Mouse (Mus musculus): Measurements from ENCODE around the gene Fip1l1. TPM values are rescaled to one million over a fixed set of nuclear protein-coding genes. Genes with fewer than 3 reads are reported as not detected.

Fip1l1 gene
- total and polyA plus RNA-seq, 2 experiments from 2014 or later, result 35.8 to 37.5 TPM

DNA sequence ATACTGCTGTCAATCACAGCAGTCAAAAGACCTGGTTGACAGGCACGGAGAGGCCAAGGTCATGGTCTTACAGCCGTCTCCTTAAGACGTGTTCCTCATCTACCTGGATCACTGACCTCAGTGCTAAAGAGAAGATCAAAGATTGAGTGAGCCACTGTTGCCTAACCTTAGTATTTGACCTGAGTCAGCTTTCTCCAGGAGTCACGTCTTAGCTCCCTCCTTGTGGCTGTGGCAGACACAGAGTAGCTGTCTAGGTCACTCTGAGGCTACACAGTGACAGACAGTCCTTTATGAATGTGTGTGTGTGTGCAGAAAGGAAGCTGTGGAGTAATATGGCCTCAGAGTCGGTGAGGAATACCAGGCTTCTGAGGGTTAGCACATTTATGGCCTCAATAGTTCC is 89.1 kb downstream of the Fip1l1 start:
- H3K9ac ChIP-seq (replicated peaks; ENCODE audit: low read depth, low read length), result no peak overlapping the region
- no peaks in the 10 kb centered on the region for H3K27me3 ChIP-seq (ENCODE audit: control insufficient read depth, insufficient read depth, low read length)
- H3K4me1 ChIP-seq (ENCODE audit: control insufficient read depth, insufficient read depth), result peaks cover 12% of the 10 kb centered on the region
- ATAC-seq (ENCODE audit: insufficient read depth, low read depth) (no peak), DNase-seq (ENCODE audit: low spot score) (no peak)
- no peak overlapping the region for H3K27ac ChIP-seq (ENCODE audit: low read depth)
- H3K36me3 ChIP-seq (replicated peaks; ENCODE audit: control insufficient read depth, insufficient read depth, low read length), result no peaks in the 10 kb centered on the region
- 45% methylated on average over 5 of the region's 5 CpGs for WGBS
- TF ChIP-seq EP300 (IDR thresholded peaks at IDR 0.05; ENCODE audit: low read depth) (no peak), CTCF (IDR thresholded peaks at IDR 0.05; ENCODE audit: low read depth) (no peak)
- H3K4me2 ChIP-seq (ENCODE audit: low read depth, low read length), result no peak overlapping the region
- no peak overlapping the region for H3K4me3 ChIP-seq (ENCODE audit: low read depth, low read length)
- no peaks in the 10 kb centered on the region for H3K9me3 ChIP-seq (replicated peaks; ENCODE audit: control insufficient read depth, low read length)

DNA sequence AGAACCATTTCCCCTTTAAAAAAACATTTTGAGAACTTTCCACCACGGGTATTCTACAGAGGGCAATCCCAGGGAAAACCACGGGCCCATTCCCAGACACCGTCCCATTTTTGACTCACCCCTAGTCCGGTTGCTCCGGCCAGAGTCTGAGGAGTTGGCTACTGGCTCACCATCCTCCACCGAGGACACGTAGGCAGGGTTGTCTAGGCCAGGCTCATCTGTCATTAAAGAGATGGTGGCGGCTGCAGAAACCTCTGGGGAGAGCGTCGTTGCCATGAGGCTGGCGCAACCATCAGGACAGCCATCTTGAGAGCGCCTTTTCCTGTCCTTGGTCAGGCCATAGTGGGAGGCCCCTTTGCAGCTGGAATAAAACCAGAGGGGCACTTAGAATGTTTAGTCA is 92.8 kb downstream of the Fip1l1 start:
- Histone ChIP-seq H3K9ac (replicated peaks; ENCODE audit: low read depth, low read length) (no peak overlapping the region), H3K9me3 (replicated peaks; ENCODE audit: control insufficient read depth, low read length) (no peaks in the 10 kb centered on the region), H3K4me3 (ENCODE audit: low read depth, low read length) (no peak overlapping the region), H3K4me2 (ENCODE audit: low read depth, low read length) (no peak overlapping the region), H3K4me1 (ENCODE audit: control insufficient read depth, insufficient read depth) (no peaks in the 10 kb centered on the region), H3K27me3 (ENCODE audit: control insufficient read depth, insufficient read depth, low read length) (no peaks in the 10 kb centered on the region), H3K27ac (ENCODE audit: low read depth) (no peak overlapping the region), H3K36me3 (replicated peaks; ENCODE audit: control insufficient read depth, insufficient read depth, low read length) (no peaks in the 10 kb centered on the region)
- 88% methylated on average over 12 of the region's 12 CpGs for WGBS
- no peak for ATAC-seq (ENCODE audit: insufficient read depth, low read depth)
- TF ChIP-seq CTCF (IDR thresholded peaks at IDR 0.05; ENCODE audit: low read depth) (no peak), EP300 (IDR thresholded peaks at IDR 0.05; ENCODE audit: low read depth) (no peak)
- no peak for DNase-seq (ENCODE audit: low spot score)

DNA sequence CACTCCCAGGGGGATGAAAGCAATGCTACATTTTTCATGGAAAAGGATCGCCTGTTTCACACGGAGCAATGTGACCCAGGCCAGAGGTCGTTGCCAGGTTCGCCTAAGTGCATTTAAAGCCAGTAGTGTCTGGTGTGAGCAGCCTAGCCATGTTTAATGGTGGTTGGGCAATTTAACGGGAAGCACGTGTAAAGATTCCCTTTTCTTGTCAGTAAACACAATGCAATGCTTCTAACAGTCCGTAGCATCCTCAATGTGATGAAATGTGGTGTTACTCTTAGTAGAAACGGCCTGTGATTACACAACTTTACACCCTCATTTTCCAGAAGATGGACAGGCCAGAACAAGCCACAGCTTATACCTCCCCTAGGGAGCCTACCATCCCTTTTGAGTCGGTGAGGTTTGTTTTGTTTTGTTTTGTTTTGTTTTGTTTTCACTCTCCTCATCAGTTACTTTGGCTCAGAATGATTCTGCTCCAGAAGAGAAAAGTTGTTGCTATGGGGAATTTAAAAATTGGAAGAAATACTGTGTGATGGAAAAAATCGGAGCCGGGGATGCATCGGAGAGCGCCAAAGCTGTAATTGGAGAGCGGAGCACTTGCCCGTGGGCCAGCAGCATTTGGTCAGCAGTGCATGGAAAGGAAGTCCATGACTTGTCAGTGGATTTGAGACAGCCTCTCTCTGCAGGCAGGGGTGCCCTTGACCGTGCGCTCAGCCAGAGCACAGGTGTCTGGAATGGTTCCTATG is 97.3 kb downstream of the Fip1l1 start:
- ATAC-seq (ENCODE audit: insufficient read depth, low read depth) (no peak), DNase-seq (ENCODE audit: low spot score) (no peak)
- TF ChIP-seq CTCF (IDR thresholded peaks at IDR 0.05; ENCODE audit: low read depth) (no peak), EP300 (IDR thresholded peaks at IDR 0.05; ENCODE audit: low read depth) (no peak)
- Histone ChIP-seq H3K9me3 (replicated peaks; ENCODE audit: control insufficient read depth, low read length) (no peaks in the 10 kb centered on the region), H3K27ac (ENCODE audit: low read depth) (no peak overlapping the region), H3K4me2 (ENCODE audit: low read depth, low read length) (no peak overlapping the region), H3K36me3 (replicated peaks; ENCODE audit: control insufficient read depth, insufficient read depth, low read length) (no peaks in the 10 kb centered on the region), H3K9ac (replicated peaks; ENCODE audit: low read depth, low read length) (no peak overlapping the region), H3K4me3 (ENCODE audit: low read depth, low read length) (no peak overlapping the region), H3K4me1 (ENCODE audit: control insufficient read depth, insufficient read depth) (no peaks in the 10 kb centered on the region), H3K27me3 (ENCODE audit: control insufficient read depth, insufficient read depth, low read length) (no peaks in the 10 kb centered on the region)
- WGBS, result 59% methylated on average over 17 of the region's 17 CpGs

DNA sequence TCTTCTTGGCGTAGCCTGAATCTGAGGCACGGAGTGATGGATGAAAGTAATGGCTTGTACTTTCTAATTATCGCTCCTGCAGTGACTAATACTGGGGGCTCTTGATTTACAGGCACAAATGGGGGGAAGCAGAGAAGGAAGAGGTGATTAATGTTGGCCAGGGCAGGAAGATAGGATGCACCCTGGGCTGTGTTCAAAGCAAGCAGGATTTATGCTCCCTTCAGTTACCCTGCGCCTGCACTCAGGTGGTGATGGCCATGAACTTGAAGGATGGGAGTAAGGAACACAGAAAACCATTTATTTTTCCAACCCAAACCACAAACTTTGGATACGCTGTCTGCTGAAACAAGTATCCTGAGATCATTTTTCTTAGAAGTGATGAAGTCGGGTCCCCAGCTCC is 98.2 kb downstream of the Fip1l1 start:
- Histone ChIP-seq H3K27ac (ENCODE audit: low read depth) (no peak overlapping the region), H3K9ac (replicated peaks; ENCODE audit: low read depth, low read length) (no peak overlapping the region), H3K4me2 (ENCODE audit: low read depth, low read length) (no peak overlapping the region), H3K9me3 (replicated peaks; ENCODE audit: control insufficient read depth, low read length) (no peaks in the 10 kb centered on the region), H3K36me3 (replicated peaks; ENCODE audit: control insufficient read depth, insufficient read depth, low read length) (no peaks in the 10 kb centered on the region), H3K27me3 (ENCODE audit: control insufficient read depth, insufficient read depth, low read length) (no peaks in the 10 kb centered on the region), H3K4me3 (ENCODE audit: low read depth, low read length) (no peak overlapping the region), H3K4me1 (ENCODE audit: control insufficient read depth, insufficient read depth) (no peaks in the 10 kb centered on the region)
- TF ChIP-seq CTCF (IDR thresholded peaks at IDR 0.05; ENCODE audit: low read depth), result no peak
- TF ChIP-seq EP300 (IDR thresholded peaks at IDR 0.05; ENCODE audit: low read depth), result no peak
- 86% methylated on average over 6 of the region's 6 CpGs for whole genome bisulfite sequencing
- no peak for DNase-seq (ENCODE audit: low spot score)
- no peak for ATAC-seq (ENCODE audit: insufficient read depth, low read depth)

DNA sequence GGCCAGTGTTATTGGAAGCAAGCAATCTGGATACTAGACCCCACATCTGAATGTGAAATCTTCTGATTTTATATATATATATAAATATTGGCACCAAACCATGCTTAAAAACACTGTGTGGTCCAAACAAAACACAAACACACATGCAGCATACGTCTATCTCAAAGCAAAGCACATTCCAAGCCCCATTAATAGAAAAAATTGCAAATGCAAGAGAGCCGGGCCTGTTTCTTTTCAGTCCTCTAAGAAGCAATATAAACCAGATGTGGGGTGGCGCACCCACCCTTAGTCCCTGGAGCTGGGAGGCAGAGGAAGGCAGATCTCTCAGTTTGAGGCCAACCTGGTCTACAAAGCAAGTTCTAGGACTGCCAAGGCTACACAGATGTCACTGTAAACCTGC is 99.1 kb downstream of the Fip1l1 start:
- TF ChIP-seq EP300 (IDR thresholded peaks at IDR 0.05; ENCODE audit: low read depth) (no peak), CTCF (IDR thresholded peaks at IDR 0.05; ENCODE audit: low read depth) (no peak)
- no peak overlapping the region for H3K4me3 ChIP-seq (ENCODE audit: low read depth, low read length)
- H3K36me3 ChIP-seq (replicated peaks; ENCODE audit: control insufficient read depth, insufficient read depth, low read length), result no peaks in the 10 kb centered on the region
- ATAC-seq (ENCODE audit: insufficient read depth, low read depth), result no peak
- H3K9me3 ChIP-seq (replicated peaks; ENCODE audit: control insufficient read depth, low read length), result no peaks in the 10 kb centered on the region
- no peak overlapping the region for H3K9ac ChIP-seq (replicated peaks; ENCODE audit: low read depth, low read length)
- H3K4me1 ChIP-seq (ENCODE audit: control insufficient read depth, insufficient read depth), result no peaks in the 10 kb centered on the region
- no peaks in the 10 kb centered on the region for H3K27me3 ChIP-seq (ENCODE audit: control insufficient read depth, insufficient read depth, low read length)
- H3K27ac ChIP-seq (ENCODE audit: low read depth), result no peak overlapping the region
- WGBS, result 83% methylated on average over 3 of the region's 3 CpGs
- no peak overlapping the region for H3K4me2 ChIP-seq (ENCODE audit: low read depth, low read length)
- DNase-seq (ENCODE audit: low spot score), result no peak

DNA sequence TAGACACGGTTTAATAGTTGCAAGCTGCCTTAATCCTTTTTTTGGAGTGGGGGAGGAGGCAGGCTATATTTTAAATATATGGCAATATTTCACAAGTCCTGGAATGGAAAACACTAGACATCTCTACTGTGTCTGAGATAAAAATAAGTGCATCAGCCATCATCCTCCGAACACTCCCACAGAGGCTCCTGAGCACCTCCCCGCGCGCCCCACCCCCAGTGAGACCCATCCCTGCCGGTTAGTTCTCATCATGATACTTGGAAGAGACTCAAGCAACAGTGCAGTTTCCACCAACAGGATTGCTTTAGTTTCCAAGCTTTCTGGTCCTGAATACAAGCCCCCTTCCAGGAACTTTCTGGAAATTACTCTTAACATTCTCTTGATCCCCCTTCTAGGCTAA is 104.3 kb downstream of the Fip1l1 start:
- Histone ChIP-seq H3K9ac (replicated peaks; ENCODE audit: low read depth, low read length) (no peak overlapping the region), H3K27ac (ENCODE audit: low read depth) (no peak overlapping the region), H3K36me3 (replicated peaks; ENCODE audit: control insufficient read depth, insufficient read depth, low read length) (no peaks in the 10 kb centered on the region), H3K4me3 (ENCODE audit: low read depth, low read length) (no peak overlapping the region), H3K27me3 (ENCODE audit: control insufficient read depth, insufficient read depth, low read length) (no peaks in the 10 kb centered on the region), H3K9me3 (replicated peaks; ENCODE audit: control insufficient read depth, low read length) (no peaks in the 10 kb centered on the region), H3K4me1 (ENCODE audit: control insufficient read depth, insufficient read depth) (no peaks in the 10 kb centered on the region), H3K4me2 (ENCODE audit: low read depth, low read length) (no peak overlapping the region)
- DNase-seq (ENCODE audit: low spot score) (no peak), ATAC-seq (ENCODE audit: insufficient read depth, low read depth) (no peak)
- WGBS, result 82% methylated on average over 6 of the region's 6 CpGs
- TF ChIP-seq EP300 (IDR thresholded peaks at IDR 0.05; ENCODE audit: low read depth) (no peak), CTCF (IDR thresholded peaks at IDR 0.05; ENCODE audit: low read depth) (no peak)
